Mouse (Mus musculus) liver, embryonic 16.5 days (tissue): Measurements from ENCODE around the gene Mrpl38. TPM values are rescaled to one million over a fixed set of nuclear protein-coding genes. Genes with fewer than 3 reads are reported as not detected.

Source experiments
- ATAC-seq: fragments of 200-750 bp; cut with Nextera tagmentation; 2 replicates; pipeline ENCODE4 v1.8.0; 2017; ENCODE audit warnings: low read depth, mild to moderate bottlenecking, moderate number of reproducible peaks, moderate library complexity
- H3K27ac ChIP-seq: fragments of 300-500 bp; sonication (generic); 2 replicates; pipeline ENCODE4 v1.5.1; 2014; ENCODE audit warnings: mild to moderate bottlenecking, low read length
- H3K27me3 ChIP-seq: fragments of 300-500 bp; sonication (generic); 2 replicates; pipeline ENCODE4 v1.6.1; 2014; ENCODE audit warnings: low read depth, low read length, mixed read lengths; ENCODE audit not compliant: control insufficient read depth, insufficient read depth
- H3K36me3 ChIP-seq: fragments of 300-500 bp; sonication (generic); 2 replicates; pipeline ENCODE4 v1.6.1; 2014; ENCODE audit warnings: mild to moderate bottlenecking; ENCODE audit not compliant: control insufficient read depth, insufficient read depth
- H3K4me1 ChIP-seq: fragments of 300-500 bp; sonication (generic); 2 replicates; pipeline ENCODE4 v1.6.1; 2014; ENCODE audit warnings: low read depth, low read length, mixed read lengths; ENCODE audit not compliant: control insufficient read depth
- H3K4me2 ChIP-seq: fragments of 300-500 bp; sonication (generic); 2 replicates; pipeline ENCODE4 v1.6.1; 2014; ENCODE audit warnings: low read depth, low read length, mixed read lengths
- H3K4me3 ChIP-seq: fragments of 300-500 bp; sonication (generic); 2 replicates; pipeline ENCODE4 v1.5.1; 2014; ENCODE audit warnings: low read depth, mild to moderate bottlenecking, low read length
- H3K9ac ChIP-seq: fragments of 300-500 bp; sonication (generic); 2 replicates; pipeline ENCODE4 v1.6.1; 2014; ENCODE audit warnings: low read depth, low read length
- H3K9me3 ChIP-seq: fragments of 300-500 bp; sonication (generic); replicated peaks from 2 replicates; pipeline ENCODE4 v1.6.1; 2016; ENCODE audit warnings: low read length; ENCODE audit not compliant: control insufficient read depth
- WGBS: fragments of 180-500 bp; shearing (Covaris S2); extraction: QIAGEN DNeasy Blood & Tissue Kit; methylation state at CpG from one replicate; pipeline ENCODE4 v1.1.7; 2014; ENCODE audit not compliant: insufficient replicate concordance; 5-methylcytosine and 5-hydroxymethylcytosine counted together
- polyA plus RNA-seq: library from polyadenylated mRNA; unstranded; fragments of >200 nt; fragmentation: Nextera tagmentation; extraction: Ambion mirVana; gene quantifications from 2 replicates; pipeline ENCODE4 v1.2.1, GENCODE M21; 2015

The Mrpl38 gene
- polyA plus RNA-seq, 1 experiment from 2014 or later, result 44.4 TPM

DNA sequence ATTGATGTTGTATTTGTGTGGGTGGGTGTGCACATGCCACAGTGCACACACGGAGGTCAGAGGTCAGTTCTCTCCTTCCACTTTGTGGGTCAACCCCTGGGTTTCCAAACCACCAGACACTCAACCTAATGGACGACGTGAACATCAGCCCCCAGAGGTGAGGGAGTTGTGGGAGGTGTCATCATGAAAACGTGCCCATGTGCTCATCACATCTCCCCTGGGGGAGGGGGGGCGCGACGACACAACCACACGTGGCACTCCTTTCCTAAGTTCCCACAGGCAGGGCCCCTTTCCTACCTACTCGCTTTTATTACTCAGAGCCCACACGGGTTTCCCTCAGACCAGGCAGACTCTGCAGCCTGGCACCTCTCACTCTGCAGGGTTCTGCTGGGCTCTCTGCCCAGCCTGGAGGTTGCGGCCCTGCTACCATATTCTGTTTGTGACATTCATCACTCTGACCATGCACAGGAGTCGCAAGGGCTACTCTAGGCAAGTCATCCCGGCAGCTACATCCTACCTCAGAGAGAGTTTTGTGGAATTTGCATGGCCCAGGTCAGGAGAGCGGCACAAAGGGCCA is 55.5 kb downstream of the Mrpl38 start:
- Histone ChIP-seq H3K4me2 (no peak overlapping the region), H3K4me1 (peaks cover 60% of the 10 kb centered on the region), H3K9ac (no peak overlapping the region), H3K27me3 (no peaks in the 10 kb centered on the region), H3K9me3 (no peaks in the 10 kb centered on the region), H3K4me3 (no peak overlapping the region), H3K27ac (peak overlapping the region; percentile 76; the same call in 1 of the 2 replicates), H3K36me3 (peaks cover 46% of the 10 kb centered on the region)
- WGBS, result 81% methylated on average over 14 of the region's 14 CpGs
- no peak for ATAC-seq

Other genes starting within 250 kb of the Mrpl38 start
- gene Smim5, start 238.9 kb downstream of the Mrpl38 start, polyA plus RNA-seq, result 29.5 and 30.1 TPM in 2 replicates
- gene Smim6, start 226.9 kb downstream of the Mrpl38 start, polyA plus RNA-seq, result 2.7 and 3.1 TPM in 2 replicates
- 13.6 and 16.2 TPM in 2 replicates for gene Sap30bp, start 205.6 kb downstream of the Mrpl38 start, polyA plus RNA-seq
- gene Recql5, start 205.4 kb downstream of the Mrpl38 start, polyA plus RNA-seq, result 7.9 and 8.9 TPM in 2 replicates
- 0.14 and 0.40 TPM in 2 replicates for gene Itgb4, start 164.2 kb downstream of the Mrpl38 start, polyA plus RNA-seq
- gene Galk1, start 126.1 kb downstream of the Mrpl38 start, polyA plus RNA-seq, result 180 and 192 TPM in 2 replicates
- 527 and 601 TPM in 2 replicates for gene H3f3b, start 110.9 kb downstream of the Mrpl38 start, polyA plus RNA-seq
- 8.8 and 10.8 TPM in 2 replicates for gene Unk, start 108.5 kb downstream of the Mrpl38 start, polyA plus RNA-seq
- 17.8 and 20.4 TPM in 2 replicates for gene Unc13d, start 60.9 kb downstream of the Mrpl38 start, polyA plus RNA-seq
- gene Wbp2, start 51.9 kb downstream of the Mrpl38 start, polyA plus RNA-seq, result 85.2 and 110 TPM in 2 replicates
- gene Trim47, start 11.7 kb downstream of the Mrpl38 start, polyA plus RNA-seq, result 5.1 and 6.2 TPM in 2 replicates
- 1.2 and 1.5 TPM in 2 replicates for gene Trim65, start 7.7 kb downstream of the Mrpl38 start, polyA plus RNA-seq
- 5.7 and 6.6 TPM in 2 replicates for gene Fbf1, start 29.3 kb upstream of the Mrpl38 start, polyA plus RNA-seq
- 23.1 and 24.9 TPM in 2 replicates for gene Ten1, start 60.0 kb upstream of the Mrpl38 start, polyA plus RNA-seq
- gene Acox1, start 60.2 kb upstream of the Mrpl38 start, polyA plus RNA-seq, result 54.7 and 73.7 TPM in 2 replicates
- gene Evpl, start 99.2 kb upstream of the Mrpl38 start, polyA plus RNA-seq, result 0.05 and 0.08 TPM in 2 replicates
- gene Srp68, start 135.3 kb upstream of the Mrpl38 start, polyA plus RNA-seq, result 33.4 and 34.2 TPM in 2 replicates
- 0.07 TPM in 1 of 2 replicates, not detected in the other for gene Galr2, start 142.1 kb upstream of the Mrpl38 start, polyA plus RNA-seq
- 19.5 and 20.4 TPM in 2 replicates for gene Exoc7, start 168.4 kb upstream of the Mrpl38 start, polyA plus RNA-seq
- gene Foxj1, start 196.5 kb upstream of the Mrpl38 start, polyA plus RNA-seq, result 0.62 and 0.71 TPM in 2 replicates